Mouse (Mus musculus) right cerebral cortex, postnatal 25 days (tissue): ENCODE measurements at regions not wholly inside any gene's neighbourhood (a gene's known extent, or its start where the extent isn't known, plus 50 kb on each side); places are given as distances from the start of the nearest gene placed in this dataset.

Source experiments
- DNase-seq: peaks from one replicate; pipeline ENCODE4 v3.0.0; 2022

GRCm38 (mm10) chr16:76566220-76566619 lies 192.6 kb upstream of the Nrip1 start:
- no peak for DNase-seq

- DNase-seq = no peak
Measured at GRCm38 (mm10) chr16:76554846-76555245, 181.2 kb upstream of the Nrip1 start.

- DNase-seq = no peak
Measured at GRCm38 (mm10) chr16:76549628-76550027, 176.0 kb upstream of the Nrip1 start.

- no peak for DNase-seq
Measured at GRCm38 (mm10) chr16:76547087-76547486, 173.5 kb upstream of the Nrip1 start.

GRCm38 (mm10) chr16:76546632-76547031 lies 173.0 kb upstream of the Nrip1 start:
- no peak for DNase-seq

- DNase-seq = no peak
Measured at GRCm38 (mm10) chr16:76545942-76546341, 172.3 kb upstream of the Nrip1 start.

GRCm38 (mm10) chr16:76544972-76545371 lies 171.3 kb upstream of the Nrip1 start:
- DNase-seq = no peak

GRCm38 (mm10) chr16:76540964-76541363 lies 167.3 kb upstream of the Nrip1 start:
- DNase-seq = no peak

- no peak for DNase-seq
Measured at GRCm38 (mm10) chr16:76540328-76540923, 166.8 kb upstream of the Nrip1 start.

GRCm38 (mm10) chr16:76539669-76540068 lies 166.0 kb upstream of the Nrip1 start:
- no peak for DNase-seq

- DNase-seq = no peak
Measured at GRCm38 (mm10) chr16:76537871-76538270, 164.2 kb upstream of the Nrip1 start.

GRCm38 (mm10) chr16:76532928-76533217 lies 159.2 kb upstream of the Nrip1 start:
- DNase-seq = no peak

- no peak for DNase-seq
Measured at GRCm38 (mm10) chr16:76532142-76532927, 158.7 kb upstream of the Nrip1 start.

GRCm38 (mm10) chr16:76530886-76531285 lies 157.3 kb upstream of the Nrip1 start:
- no peak for DNase-seq

- DNase-seq = no peak
Measured at GRCm38 (mm10) chr16:76529613-76530012, 156.0 kb upstream of the Nrip1 start.

- DNase-seq = no peak
Measured at GRCm38 (mm10) chr16:76527106-76527949, 153.7 kb upstream of the Nrip1 start.

GRCm38 (mm10) chr16:76525563-76525962 lies 151.9 kb upstream of the Nrip1 start:
- DNase-seq = no peak

- no peak for DNase-seq
Measured at GRCm38 (mm10) chr16:76524921-76525320, 151.3 kb upstream of the Nrip1 start.

- no peak for DNase-seq
Measured at GRCm38 (mm10) chr16:76521142-76521541, 147.5 kb upstream of the Nrip1 start.

- DNase-seq = no peak
Measured at GRCm38 (mm10) chr16:76520643-76520993, 147.0 kb upstream of the Nrip1 start.

- DNase-seq = no peak
Measured at GRCm38 (mm10) chr16:76519911-76520642, 146.4 kb upstream of the Nrip1 start.

GRCm38 (mm10) chr16:76510861-76511260 lies 137.2 kb upstream of the Nrip1 start:
- DNase-seq = no peak

- DNase-seq = no peak
Measured at GRCm38 (mm10) chr16:76509109-76509650, 135.6 kb upstream of the Nrip1 start.
